Mouse (Mus musculus) heart, adult 9 months (tissue): ENCODE measurements around the gene Gdf3.
"Not testable (repeated sequence)": the region's sequence is repeated elsewhere in the genome, so short reads cannot be mapped to it uniquely, and the experiment has no call there.

ENCODE experiments used
- DNase-seq, 2 experiments: peaks; one replicate each; pipeline ENCODE4 v3.0.0; 2022; ENCODE audit warnings: low spot score in 2 of 2

The Gdf3 gene

DNA sequence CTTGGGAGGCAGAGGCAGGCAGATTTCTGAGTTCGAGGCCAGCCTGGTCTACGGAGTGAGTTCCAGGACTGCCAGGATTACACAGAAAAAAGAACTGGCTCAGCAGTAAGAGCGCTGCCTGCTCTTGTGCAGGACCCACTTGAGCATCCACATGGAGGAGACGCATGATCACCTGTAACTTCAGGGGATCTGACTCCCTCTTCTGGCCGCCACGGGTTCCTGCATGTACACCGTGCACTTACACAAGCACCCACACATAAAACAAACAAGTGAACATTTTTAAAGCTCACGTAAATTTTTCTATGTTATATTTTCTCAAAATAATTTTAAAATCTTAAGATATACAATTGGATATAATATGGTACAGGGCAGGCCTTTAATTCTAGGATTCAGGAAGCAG is 4.4 kb downstream of the Gdf3 start:
- DNase-seq, result no peak

DNA sequence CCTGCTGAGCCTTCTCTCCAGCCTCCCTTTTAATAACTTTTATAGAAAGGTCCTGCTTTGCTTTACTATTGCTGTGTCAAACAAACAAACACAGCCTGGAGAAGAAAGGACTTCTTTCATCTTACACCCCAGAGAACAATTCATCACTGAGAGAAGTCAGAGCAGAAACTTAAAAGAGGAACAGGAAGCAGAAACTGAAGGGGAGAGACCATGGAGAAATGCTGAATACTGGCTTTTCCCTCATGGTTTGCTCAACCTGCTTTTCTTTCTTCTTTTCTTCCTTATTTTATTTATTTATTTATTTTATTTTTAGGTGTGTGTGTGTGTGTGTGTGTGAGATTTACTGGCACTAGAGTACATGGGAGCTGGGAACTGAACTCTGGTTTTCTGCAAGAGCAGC is 5.6 kb downstream of the Gdf3 start:
- DNase-seq, result no peak

DNA sequence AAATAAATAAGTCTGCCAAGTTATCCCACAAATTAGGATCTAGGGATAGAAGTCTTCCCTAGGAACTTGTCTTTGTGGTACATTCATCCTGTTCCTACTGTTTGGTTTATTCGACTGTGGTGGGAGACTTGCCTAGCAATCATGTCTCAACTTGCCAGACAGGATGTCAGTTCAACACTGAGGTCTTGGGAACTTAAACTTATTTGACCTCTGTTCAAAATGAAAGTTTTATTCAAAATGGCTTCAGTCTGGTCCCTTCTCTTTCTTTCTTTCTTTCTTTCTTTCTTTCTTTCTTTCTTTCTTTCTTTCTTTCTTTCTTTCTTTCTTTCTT is 6.9 kb downstream of the Gdf3 start:
- DNase-seq, result peak in 1 of 2 experiments; percentile 44

DNA sequence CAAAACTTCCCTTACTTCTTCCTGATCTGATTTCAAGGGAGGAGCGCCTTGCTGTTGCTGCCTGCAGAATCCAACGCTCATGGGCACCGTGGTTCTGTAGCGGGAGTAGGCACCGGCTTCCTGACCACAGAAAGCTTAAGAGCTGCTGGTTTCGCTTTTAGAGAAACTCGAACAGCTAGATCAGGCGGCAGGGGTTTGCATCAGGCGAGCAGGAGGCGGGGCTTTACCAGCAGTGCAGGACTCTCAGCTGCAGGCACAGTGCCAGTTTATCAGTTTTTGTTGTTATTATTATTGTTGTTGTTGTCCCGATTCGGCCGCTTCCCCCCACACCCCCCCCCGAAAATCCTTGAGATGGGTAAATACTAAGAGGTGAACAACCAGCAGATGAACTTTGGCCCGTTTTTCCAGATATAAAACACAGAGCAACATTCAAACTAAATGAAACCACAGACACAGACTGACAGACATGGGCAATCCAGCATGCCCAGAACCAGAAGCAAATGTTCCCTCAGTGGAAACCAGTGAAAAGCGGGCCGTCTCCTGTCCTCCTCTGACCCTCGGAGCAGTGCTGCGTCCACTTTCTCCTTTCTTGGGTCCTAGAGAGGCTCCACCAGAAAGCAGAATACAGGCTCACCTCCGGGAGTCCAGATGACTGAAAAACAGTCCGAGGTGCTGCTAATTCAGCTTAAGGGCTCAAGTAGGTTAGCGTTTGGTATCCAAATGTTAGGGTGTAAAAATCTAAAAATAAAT is 7.5 kb downstream of the Gdf3 start, which contains the start of gene Apobec1:
Gene Apobec1, minus strand, starts transcription at position 203 of the 750 bp plus-strand sequence.
- peak; percentile 84 to 86 for DNase-seq

DNA sequence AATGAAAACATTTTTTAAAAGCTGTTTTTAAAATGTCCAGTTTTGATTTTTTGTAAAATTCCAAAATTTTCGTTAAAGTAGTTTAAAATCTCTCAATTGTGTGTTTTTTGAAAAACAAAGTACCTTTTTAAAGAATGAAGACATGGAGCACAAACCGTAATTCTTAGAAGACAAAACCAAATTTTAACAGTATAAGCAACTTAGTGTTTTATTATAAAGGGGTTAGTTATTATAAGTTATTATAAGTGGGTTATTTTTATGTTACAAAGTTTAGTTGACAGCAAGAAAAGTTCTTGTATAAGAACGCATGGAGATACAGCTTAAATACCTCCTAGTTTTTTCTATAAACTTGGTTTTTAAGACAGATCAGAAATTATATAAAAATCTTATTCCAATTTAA is 8.3 kb downstream of the Gdf3 start:
- no peak for DNase-seq

DNA sequence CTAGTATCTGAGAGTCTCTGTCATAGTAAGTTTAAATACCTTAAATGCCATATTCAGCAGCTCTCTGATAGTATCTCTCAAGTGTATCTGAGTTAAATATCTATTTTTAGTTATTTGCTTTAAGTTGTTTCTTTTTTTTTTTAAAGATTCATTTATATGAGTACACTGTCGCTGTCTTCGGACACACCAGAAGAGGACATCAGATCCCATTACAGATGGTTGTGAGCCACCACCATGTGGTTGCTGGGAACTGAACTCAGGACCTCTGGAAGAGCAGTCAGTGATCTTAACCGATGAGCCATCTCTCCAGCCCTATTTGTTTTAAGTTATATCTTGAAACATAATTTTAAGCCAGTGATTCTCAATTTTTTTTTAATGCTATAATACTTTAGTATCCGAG is 8.9 kb downstream of the Gdf3 start:
- no peak for DNase-seq

DNA sequence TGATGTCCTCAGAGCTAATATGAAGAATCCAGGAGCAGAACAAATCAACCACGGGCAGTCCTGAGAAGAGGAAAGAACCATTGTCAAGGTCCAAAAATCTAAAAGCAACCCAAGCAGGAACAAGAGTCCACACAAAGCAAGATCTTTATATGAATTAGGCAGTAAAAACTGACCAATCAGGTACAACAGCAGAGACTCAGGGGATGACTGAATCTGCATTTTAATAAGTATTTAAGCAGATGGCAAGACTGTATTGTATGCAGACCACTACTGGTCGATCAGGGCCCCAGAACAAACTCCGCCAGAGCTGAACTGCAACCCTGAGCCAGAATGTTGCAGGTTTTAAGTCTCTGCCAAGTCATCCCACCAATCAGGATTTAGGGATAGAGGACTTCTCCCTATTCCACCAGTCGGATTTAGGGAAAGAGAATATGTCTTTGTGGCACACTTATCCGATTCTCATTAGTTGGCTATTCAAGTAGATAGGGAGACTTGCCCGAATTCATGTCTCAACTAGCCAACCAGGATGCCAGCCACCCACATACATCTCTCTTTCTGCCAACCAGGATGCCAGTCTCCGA is 9.7 kb downstream of the Gdf3 start:
- DNase-seq, result no peak

DNA sequence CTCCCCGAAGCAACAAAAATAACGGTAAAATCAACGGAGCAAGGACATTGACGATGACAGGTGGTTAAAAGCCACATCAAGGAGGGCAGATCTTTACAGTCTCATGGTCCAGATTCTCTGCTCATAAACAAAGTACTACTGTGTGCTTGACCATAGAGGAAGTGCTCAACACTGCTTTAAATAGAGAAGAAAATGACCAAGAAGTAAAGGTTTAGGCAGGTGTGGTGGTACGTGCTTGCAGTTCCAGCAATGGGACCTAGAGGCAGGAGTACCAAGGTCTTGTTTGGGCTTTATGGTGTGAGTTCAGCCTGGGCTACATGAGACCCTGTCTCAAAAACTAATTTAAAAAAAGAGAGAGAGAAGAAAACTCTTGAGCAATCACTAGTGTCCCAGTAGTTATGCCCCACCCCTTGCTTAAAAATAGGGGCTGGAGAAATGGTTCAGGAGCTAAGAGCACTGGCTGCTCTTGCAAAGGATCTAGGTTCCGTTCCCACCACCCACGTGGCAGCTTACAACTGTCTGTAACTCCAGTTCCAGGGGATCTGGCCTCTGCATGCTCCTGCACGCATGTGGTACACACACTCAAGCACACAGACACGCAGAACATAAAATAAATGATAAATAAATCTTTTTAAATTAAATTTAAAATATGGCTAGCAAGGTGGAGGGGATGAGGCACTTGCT is 10.7 kb downstream of the Gdf3 start:
- DNase-seq, result no peak

DNA sequence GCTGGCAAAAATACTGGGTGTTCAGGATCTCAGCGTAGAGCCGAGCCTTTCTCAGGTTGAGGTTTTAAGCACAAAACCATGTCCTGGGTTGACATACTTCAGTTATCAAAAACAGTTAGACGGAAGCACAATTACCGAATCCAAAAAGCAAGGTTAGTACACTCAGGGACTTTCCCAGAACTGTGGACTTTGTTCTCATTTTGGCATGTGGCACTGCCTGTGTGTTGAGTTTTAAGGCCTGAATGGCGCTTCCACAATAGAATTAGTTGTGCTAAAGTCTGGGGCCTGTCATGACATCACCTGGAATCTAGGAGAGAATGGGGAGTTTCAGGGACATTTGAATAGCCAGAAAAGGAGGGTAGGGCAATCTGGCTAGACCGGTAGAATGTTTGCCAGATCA is 11.5 kb downstream of the Gdf3 start:
- peak in 1 of 2 experiments; percentile 28 for DNase-seq

DNA sequence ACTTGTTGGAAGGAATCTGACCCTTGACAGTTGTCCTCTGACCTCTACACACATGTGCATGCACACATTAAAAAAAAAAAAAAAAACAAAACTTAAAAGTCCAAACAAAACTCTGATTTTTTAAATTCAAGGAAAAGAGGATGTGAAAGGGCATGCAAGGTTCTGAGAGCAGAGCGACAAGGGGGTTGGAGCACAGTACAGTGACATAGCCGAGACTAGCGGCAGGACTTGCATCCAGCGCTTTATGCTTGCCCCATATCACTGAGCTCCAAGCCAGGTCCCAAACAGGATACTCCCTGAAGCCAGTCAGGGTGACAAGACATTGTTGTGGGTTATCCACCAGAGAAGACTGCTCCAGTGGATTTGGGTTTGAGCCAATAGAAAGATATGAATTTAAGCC is 11.9 kb downstream of the Gdf3 start:
- peak in 1 of 2 experiments; percentile 35 for DNase-seq

DNA sequence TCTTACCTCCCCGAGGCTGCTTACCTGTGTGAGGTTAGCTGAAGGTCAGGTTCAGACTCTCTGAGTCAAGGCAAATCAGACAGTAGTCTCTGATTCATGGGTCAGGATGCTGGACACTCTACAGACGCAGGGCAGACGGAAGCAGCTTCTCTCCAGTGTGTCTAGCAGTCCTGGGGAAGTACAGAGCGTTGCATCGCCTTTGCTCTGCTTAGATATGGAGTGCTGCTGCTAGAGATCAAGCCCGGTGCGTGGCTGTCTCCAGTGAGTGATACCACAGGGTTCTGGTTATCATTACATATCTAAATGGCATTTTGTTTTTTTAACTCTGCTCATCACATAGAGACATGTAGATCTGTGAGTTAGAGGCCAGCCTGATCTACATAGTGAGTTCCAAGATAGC is 13.3 kb downstream of the Gdf3 start:
- no peak for DNase-seq

DNA sequence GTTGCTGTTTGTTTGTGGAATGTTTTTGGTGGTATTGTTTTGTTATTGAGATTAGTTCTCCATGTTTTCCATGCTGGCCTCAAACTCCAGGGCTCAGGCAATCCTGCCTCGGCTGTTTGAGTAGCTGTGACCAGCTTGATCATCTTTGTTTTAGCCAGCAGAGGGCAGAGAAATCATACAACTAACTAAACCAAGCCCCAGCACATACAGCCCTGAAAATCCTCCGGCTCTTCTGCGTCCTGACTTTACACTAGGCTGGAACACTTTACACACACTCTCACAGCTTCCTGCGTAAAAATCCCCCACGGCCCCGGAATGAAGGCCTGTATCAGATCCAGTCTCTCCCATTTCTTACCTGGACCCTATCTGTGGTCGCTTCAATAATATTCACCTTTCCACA is 14.2 kb downstream of the Gdf3 start:
- peak; percentile 30 to 48 for DNase-seq

DNA sequence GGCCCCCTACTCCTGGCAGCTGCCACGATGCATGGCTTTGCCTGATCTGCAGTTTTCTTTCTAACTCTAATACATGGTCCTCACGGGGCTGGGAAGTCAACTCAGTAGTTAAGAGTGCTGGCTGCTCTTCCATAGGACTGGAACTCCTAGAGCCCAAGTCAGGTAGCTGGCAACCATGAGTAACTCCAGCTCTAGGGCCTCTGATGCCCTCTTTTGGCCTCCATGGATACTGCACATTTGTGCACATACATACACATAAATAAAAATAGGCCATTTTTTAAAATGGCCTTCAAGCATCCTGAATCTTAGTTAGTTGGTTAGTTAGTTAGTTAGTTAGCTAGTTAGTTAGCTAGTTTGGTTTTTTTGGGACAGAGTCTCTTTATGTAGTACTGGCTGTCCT is 17.0 kb downstream of the Gdf3 start:
- DNase-seq, result no peak

DNA sequence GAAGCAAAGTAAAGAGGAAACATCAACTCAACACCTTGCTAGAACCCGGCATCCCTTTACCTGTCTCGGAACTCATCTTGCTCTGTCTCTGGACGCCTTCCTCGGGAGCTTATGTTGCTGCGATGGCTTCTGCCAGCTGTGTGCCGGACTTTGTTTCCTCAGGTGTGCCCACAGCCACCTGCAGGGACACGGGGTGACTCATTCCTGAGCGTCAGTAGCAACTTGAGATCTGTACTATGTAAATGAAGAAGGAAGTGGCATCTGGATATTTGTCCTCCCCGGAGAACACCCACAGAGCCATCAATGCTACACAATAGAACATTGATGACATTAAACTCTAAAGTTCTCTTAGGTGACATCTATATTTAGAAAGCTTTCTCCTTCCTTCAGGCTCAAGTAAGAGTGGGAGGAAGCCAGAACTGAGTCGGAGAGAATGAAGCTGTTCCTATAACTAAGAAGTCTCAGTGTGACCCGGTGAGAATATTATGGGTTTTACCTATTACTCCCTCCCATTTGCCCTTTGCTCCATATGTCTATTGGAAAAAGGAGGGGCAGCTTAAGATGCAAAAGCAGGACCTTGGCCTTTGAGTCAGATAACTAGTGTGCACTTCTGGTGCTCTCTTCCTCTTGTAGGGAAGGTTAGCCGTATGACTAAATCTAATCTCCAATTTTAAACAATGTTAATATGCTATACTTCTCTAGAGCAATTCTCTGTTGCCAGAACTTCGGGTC is 18.7 kb downstream of the Gdf3 start:
- DNase-seq, result no peak

DNA sequence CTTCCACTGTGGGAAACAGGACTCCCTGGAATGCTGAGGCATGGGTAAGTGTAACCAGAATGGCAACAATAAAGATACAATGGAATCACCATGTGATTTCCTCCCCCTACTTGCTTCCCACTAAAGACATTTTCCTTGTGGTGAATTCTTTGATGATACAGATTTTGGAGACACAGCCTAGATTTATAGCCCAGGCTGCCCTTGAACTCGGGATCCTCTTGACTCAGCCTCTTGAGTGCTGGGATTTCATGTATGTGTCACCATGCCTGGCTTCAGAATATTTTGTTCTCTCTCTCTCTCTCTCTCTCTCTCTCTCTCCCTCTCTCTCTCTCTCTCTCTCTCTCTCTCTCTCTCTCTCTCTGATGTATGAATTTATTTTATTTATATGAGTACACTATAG is 30.8 kb downstream of the Gdf3 start:
- no peak for DNase-seq

DNA sequence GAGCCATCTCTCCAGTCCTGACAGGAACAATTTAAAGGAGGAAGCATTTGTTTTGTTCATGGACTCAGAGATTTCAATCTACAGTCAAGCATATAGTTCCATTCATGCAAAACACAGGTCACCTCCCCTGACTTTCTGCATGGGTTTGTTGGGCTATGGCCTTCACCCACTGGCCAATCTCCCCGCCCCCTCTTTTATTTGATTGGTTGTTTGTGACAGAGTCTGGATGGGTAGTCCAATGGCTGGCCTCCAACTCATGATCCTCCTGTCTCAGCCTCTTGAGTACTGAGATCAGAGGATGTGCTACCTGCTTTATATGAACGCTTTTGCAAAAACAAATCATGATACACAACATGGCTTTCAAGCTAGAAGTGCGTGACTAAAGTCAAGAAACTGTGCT is 32.9 kb downstream of the Gdf3 start:
- no peak for DNase-seq

DNA sequence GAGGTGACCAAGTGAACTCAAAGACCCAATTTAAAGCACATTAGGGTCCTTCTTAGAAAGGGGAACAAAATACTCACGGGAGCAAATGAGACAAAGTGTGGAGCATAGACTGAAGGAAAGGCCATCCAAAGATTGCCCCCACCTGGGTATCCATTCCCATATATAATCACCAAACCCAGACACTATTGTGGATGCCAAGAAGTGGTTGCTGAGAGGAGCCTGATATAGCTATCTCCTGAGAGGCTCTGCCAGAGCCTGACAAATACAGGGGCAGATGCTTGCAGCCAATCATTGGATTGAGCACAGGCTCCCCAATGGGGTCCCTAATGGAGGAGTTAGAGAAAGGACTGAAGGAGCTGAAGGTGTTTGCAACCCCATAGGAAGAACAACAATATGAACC is 34.9 kb downstream of the Gdf3 start:
- DNase-seq, result not testable (repeated sequence)

DNA sequence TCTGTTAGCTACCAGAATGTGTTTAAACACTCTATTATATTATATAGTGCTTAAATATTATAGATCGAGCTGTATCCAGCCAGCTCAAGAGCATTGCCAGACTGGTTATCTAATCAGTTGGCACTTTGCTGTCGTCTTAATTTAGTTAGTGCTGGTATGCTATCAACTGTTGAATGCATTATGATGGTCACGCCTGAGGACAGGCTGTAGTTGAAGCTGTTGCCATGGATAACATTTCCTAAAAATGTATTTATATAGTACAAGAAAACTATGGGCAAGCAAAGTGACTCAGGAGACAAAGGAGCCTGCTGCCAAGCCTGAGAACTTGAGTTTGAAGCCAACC is 38.3 kb downstream of the Gdf3 start:
- DNase-seq, result no peak

DNA sequence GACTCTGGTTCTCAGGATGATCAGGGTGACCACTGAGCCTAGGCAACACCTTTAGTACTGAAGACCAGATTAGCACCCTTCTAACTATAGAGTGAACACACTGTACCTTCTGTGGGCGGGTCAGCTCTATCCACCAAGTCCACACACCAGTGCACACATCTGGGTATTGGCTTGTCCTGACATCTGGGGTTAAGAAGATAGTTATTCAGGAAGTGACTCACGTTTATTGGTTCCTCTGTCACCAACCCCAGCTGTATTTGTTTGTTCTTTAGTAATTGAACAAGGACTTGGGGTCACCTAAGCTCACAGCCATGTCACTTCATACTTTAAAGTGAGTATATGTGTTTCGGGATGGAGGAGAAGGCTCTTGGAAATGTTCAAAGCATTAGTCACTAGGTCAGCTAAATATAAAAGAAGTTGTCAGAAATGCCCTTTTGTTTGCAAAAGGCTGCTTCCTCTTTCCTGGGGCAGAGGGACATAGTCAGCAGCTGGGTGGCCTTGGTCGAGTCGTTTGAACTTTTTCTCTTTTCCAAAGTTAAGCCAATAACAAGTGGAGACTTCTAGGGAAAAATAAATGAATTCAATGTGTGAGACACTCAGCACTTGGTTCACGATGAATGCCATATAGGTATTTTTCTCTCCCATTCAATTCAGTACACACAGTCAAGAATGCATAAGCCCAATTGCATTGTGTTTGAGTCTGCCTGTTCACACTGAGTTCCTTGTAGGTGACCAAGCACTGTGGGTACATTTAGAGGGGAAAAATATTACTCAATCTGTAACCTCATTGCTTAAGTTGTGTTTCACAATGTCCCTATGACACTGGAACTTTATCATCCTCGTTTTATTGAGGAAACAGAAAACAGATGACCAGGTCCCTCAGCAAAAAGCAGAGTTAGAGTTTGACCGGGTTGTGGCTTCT is 38.9 kb downstream of the Gdf3 start:
- DNase-seq, result peak; percentile 19 to 37

DNA sequence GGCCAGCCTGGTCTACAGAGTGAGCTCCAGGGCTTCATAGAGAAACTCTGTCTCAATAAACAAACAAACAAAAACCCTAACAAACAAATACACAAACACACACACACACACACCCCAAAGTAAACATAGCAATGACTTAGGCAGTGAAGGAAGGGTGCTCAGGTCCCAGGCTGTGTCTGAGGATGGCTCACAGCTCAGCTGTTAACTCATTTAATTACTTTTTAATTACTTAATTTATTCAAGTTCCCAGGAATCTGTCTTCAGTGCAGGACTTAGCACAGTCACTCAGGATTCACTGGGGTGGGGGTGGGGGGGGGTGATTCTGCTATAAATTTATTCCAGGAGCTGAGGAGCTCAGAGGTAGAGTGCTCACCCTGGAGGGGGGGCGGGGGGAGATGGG is 40.1 kb downstream of the Gdf3 start:
- no peak for DNase-seq

DNA sequence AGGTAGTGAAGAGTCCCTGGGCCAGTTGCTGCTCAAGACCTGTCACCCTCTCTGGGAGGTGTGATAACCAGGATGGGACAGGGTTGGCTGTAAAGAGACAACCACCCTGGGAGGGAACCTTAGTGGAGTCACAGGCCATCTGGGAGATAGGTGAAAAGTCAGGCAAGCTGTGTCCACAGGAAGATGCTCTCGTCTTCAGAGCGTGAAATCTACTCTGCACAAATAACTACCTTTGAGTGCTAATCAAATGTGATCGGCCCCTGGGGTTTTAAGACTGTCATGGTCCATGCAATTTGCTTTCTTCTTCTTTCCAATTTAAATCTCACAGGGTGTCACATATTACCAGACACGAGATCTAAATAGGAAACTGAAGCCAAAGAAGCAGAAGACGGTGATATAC is 40.8 kb downstream of the Gdf3 start:
- DNase-seq, result no peak
